Mouse (Mus musculus) Patski (cell line): Measurements from ENCODE around the gene Dnm2. TPM values are rescaled to one million over a fixed set of nuclear protein-coding genes. Genes with fewer than 3 reads are reported as not detected.

ENCODE experiments used
- ATAC-seq: fragments of 100-300 bp; one replicate; pipeline ENCODE4 v1.8.0; 2021
- CTCF ChIA-PET: fragments of 350-600 bp; sonication (Branson Sonifier 250); formaldehyde crosslinking; loops from one replicate; lab custom pipeline; 2022; ENCODE audit warnings: inconsistent platforms; lab: Charles Lee
- POLR2A ChIA-PET: fragments of 350-600 bp; sonication (Branson Sonifier 250); formaldehyde crosslinking; loops from one replicate; lab custom pipeline; 2022; ENCODE audit warnings: antibody characterized with exemption, inconsistent platforms; lab: Charles Lee
- DNase-seq: peaks from one replicate; pipeline ENCODE4 v3.0.0-alpha.2; 2011; ENCODE audit warnings: low read depth, low spot score
- H3K27me3 ChIP-seq: fragments of 371-371 bp; one replicate; pipeline ENCODE4 v1.5.1; 2021
- CTCF ChIP-seq: fragments of 100-300 bp; IDR thresholded peaks from one replicate; pipeline ENCODE4 v1.5.1; 2021
- in situ Hi-C: fragments of 300-500 bp; cut with MboI; formaldehyde crosslinking; loops from 3 replicates; pipeline ENCODE4 v1.11.1; 2018; ENCODE audit warnings: low pct_unique_long_range_greater_than_20kb, mixed read lengths
- polyA plus RNA-seq: library from polyadenylated mRNA; unstranded; gene quantifications from one replicate; pipeline ENCODE4 v1.2.3, GENCODE M21; 2021

Dnm2 gene
- polyA plus RNA-seq, 1 experiment from 2014 or later = 75.2 TPM

GRCm38 (mm10) chr9:21545351-21545915 is 120.7 kb downstream of the Dnm2 start:
- no peak for TF ChIP-seq CTCF
- ChIA-PET CTCF (interaction anchor here (0.7 to 1.3 kb wide), 8 partner anchors 10 to 56 kb away, joined by 3 to 6 read pairs (median 4); partner anchors contain the start of genes Timm29, Tmed1 and Yipf2), POLR2A (interaction anchor here (1.0 to 1.2 kb wide), 2 partner anchors 11 to 36 kb away, joined by 3 to 4 read pairs; no protein-coding TSS in a partner anchor)
- no peaks in the 10 kb centered on the region for H3K27me3 ChIP-seq
- DNase-seq (no peak), ATAC-seq (peak; percentile 21)
- in situ Hi-C loops = loop anchor here (5.0 kb wide), 1 partner anchor 47 kb away; the partner anchor contains the start of genes Timm29 and Yipf2

- TF ChIP-seq CTCF = peak; percentile 96
Observed at GRCm38 (mm10) chr9:21545916-21546788, 121.4 kb downstream of the Dnm2 start.

GRCm38 (mm10) chr9:21546789-21547074 is 122.0 kb downstream of the Dnm2 start, which contains the start of gene Carm1:
Carm1 (plus strand) TSS chr9:21546894.
- POLR2A ChIA-PET = no interaction called here
- DNase-seq (no peak), ATAC-seq (no peak)
- in situ Hi-C loops = loop anchor here (5.0 kb wide), 1 partner anchor 46 kb away; the partner anchor contains the start of genes Timm29 and Yipf2
- CTCF ChIA-PET = interaction anchor here (0.7 kb wide), 1 partner anchor 74 kb away, joined by 3 read pairs; no protein-coding TSS in a partner anchor
- no peak for TF ChIP-seq CTCF
- H3K27me3 ChIP-seq = no peaks in the 10 kb centered on the region

More at GRCm38 (mm10) chr9:21545916-21546788, 121.4 kb downstream of the Dnm2 start:
- ATAC-seq (peak; percentile 87), DNase-seq (peak; percentile 87)
- in situ Hi-C loops = loop anchor here (5.0 kb wide), 1 partner anchor 46 kb away; the partner anchor contains the start of genes Timm29 and Yipf2
- CTCF ChIA-PET = interaction anchor here (0.7 to 1.3 kb wide), 9 partner anchors 9 to 73 kb away, joined by 3 to 6 read pairs (median 4); partner anchors contain the start of genes Timm29, Tmed1 and Yipf2
- H3K27me3 ChIP-seq = no peaks in the 10 kb centered on the region
- POLR2A ChIA-PET = interaction anchor here (1.0 to 1.2 kb wide), 2 partner anchors 12 to 37 kb away, joined by 3 to 4 read pairs; no protein-coding TSS in a partner anchor

GRCm38 (mm10) chr9:21547075-21547941 is 122.6 kb downstream of the Dnm2 start:
- DNase-seq (no peak), ATAC-seq (peak; percentile 6)
- H3K27me3 ChIP-seq = no peaks in the 10 kb centered on the region
- in situ Hi-C loops = loop anchor here (5.0 kb wide), 1 partner anchor 45 kb away; the partner anchor contains the start of genes Timm29 and Yipf2
- TF ChIP-seq CTCF = no peak
- ChIA-PET POLR2A (no interaction called here), CTCF (interaction anchor here (1.1 to 1.4 kb wide), 2 partner anchors 21 to 27 kb away, joined by 3 read pairs; no protein-coding TSS in a partner anchor)

- in situ Hi-C loops = no loop called here
- H3K27me3 ChIP-seq = no peaks in the 10 kb centered on the region
- DNase-seq (no peak), ATAC-seq (no peak)
- TF ChIP-seq CTCF = no peak
- CTCF ChIA-PET = interaction anchor here (1.5 to 2.0 kb wide), 2 partner anchors 8 to 17 kb away, joined by 4 to 5 read pairs; no protein-coding TSS in a partner anchor
- POLR2A ChIA-PET = interaction anchor here (0.6 to 0.7 kb wide), 3 partner anchors 12 to 226 kb away, joined by 3 to 4 read pairs (median 3); no protein-coding TSS in a partner anchor
Observed at GRCm38 (mm10) chr9:21551049-21551448, 126.3 kb downstream of the Dnm2 start.

- no peaks in the 10 kb centered on the region for H3K27me3 ChIP-seq
- no peak for TF ChIP-seq CTCF
- ATAC-seq = no peak
- POLR2A ChIA-PET = no interaction called here
- in situ Hi-C loops = no loop called here
- no peak for DNase-seq
- CTCF ChIA-PET = interaction anchor here (1.5 to 2.3 kb wide), 2 partner anchors 10 to 48 kb away, joined by 3 to 7 read pairs; no protein-coding TSS in a partner anchor
Observed at GRCm38 (mm10) chr9:21553607-21554273, 129.0 kb downstream of the Dnm2 start.

GRCm38 (mm10) chr9:21555198-21555742 is 130.6 kb downstream of the Dnm2 start:
- ATAC-seq (no peak), DNase-seq (no peak)
- peak; percentile 26 for TF ChIP-seq CTCF
- CTCF ChIA-PET = interaction anchor here (1.1 to 1.6 kb wide), 4 partner anchors 9 to 46 kb away, joined by 3 to 5 read pairs (median 3); no protein-coding TSS in a partner anchor
- no peaks in the 10 kb centered on the region for H3K27me3 ChIP-seq
- in situ Hi-C loops = no loop called here
- POLR2A ChIA-PET = interaction anchor here (0.7 kb wide), 1 partner anchor 43 kb away, joined by 3 read pairs; no protein-coding TSS in a partner anchor

- no peak for DNase-seq
- CTCF ChIA-PET = no interaction called here
- in situ Hi-C loops = no loop called here
- POLR2A ChIA-PET = no interaction called here
- TF ChIP-seq CTCF = no peak
- no peaks in the 10 kb centered on the region for H3K27me3 ChIP-seq
- ATAC-seq = no peak
Observed at GRCm38 (mm10) chr9:21556996-21557395, 132.3 kb downstream of the Dnm2 start.

Other genes with a start within 250 kb of the Dnm2 start
- 49.7 TPM for gene Keap1, start 185.5 kb upstream of the Dnm2 start, polyA plus RNA-seq
- not detected for gene S1pr5, start 176.5 kb upstream of the Dnm2 start, polyA plus RNA-seq
- 42.7 TPM for gene Atg4d, start 159.6 kb upstream of the Dnm2 start, polyA plus RNA-seq
- gene Kri1, start 136.9 kb upstream of the Dnm2 start, polyA plus RNA-seq = 36.9 TPM
- 47.4 TPM for gene Cdkn2d, start 133.5 kb upstream of the Dnm2 start, polyA plus RNA-seq
- gene Ap1m2, start 112.6 kb upstream of the Dnm2 start, polyA plus RNA-seq = not detected
- gene Slc44a2, start 104.2 kb upstream of the Dnm2 start, polyA plus RNA-seq = 245 TPM
- gene Ilf3, start 57.0 kb upstream of the Dnm2 start, polyA plus RNA-seq = 110 TPM
- 30.2 TPM for gene Qtrt1, start 13.1 kb upstream of the Dnm2 start, polyA plus RNA-seq
- 63.0 TPM for gene Tmed1, start 85.3 kb downstream of the Dnm2 start, polyA plus RNA-seq
- not detected for gene AB124611, start 101.3 kb downstream of the Dnm2 start, polyA plus RNA-seq
- gene Carm1, start 122.0 kb downstream of the Dnm2 start, polyA plus RNA-seq = 61.7 TPM
- gene Timm29, start 167.8 kb downstream of the Dnm2 start, polyA plus RNA-seq = 38.9 TPM
- 39.0 TPM for gene Yipf2, start 167.9 kb downstream of the Dnm2 start, polyA plus RNA-seq
- 89.3 TPM for gene Smarca4, start 191.3 kb downstream of the Dnm2 start, polyA plus RNA-seq